Mouse (Mus musculus): ENCODE measurements around the gene Cbfb. TPM values are rescaled to one million over a fixed set of nuclear protein-coding genes. Genes with fewer than 3 reads are reported as not detected.
A peak's percentile ranks its signal among the peaks of the same experiment; 100 is the strongest.

Gene Cbfb
- polyA plus RNA-seq, 1 experiment from 2014 or later = 31.1 TPM

GRCm38 (mm10) chr8:105251954-105252353 is 81.5 kb downstream of the Cbfb start:
- Histone ChIP-seq H3K4me2 (no peak overlapping the region), H3K4me1 (replicated peaks; ENCODE audit: control insufficient read depth, insufficient read depth, low read length) (peaks cover 16% of the 10 kb centered on the region), H3K36me3 (ENCODE audit: control insufficient read depth, insufficient read depth, low read length) (peaks cover 27% of the 10 kb centered on the region), H3K27ac (ENCODE audit: low read depth, low read length) (no peak overlapping the region), H3K9me3 (ENCODE audit: control insufficient read depth, low read length) (no peaks in the 10 kb centered on the region), H3K4me3 (ENCODE audit: low read depth, low read length) (no peak overlapping the region), H3K9ac (ENCODE audit: low read depth, low read length) (no peak overlapping the region), H3K27me3 (replicated peaks; ENCODE audit: control insufficient read depth, insufficient read depth, low read length) (0 out of 2 replicates have a peak, but pooled peaks cover 7% of the 10 kb centered on the region)
- 90% methylated on average over 6 of the region's 6 CpGs for WGBS
- ATAC-seq (replicated peaks; ENCODE audit: low FRiP score) (no peak), DNase-seq (ENCODE audit: low spot score) (no peak)

GRCm38 (mm10) chr8:105252680-105253537 is 82.4 kb downstream of the Cbfb start:
- ATAC-seq (replicated peaks; ENCODE audit: low FRiP score) (no peak), DNase-seq (ENCODE audit: low spot score) (no peak)
- H3K4me2 ChIP-seq = no peak overlapping the region
- 70% methylated on average over 10 of the region's 10 CpGs for WGBS
- no peak overlapping the region for H3K27ac ChIP-seq (ENCODE audit: low read depth, low read length)
- H3K27me3 ChIP-seq (replicated peaks; ENCODE audit: control insufficient read depth, insufficient read depth, low read length) = peaks cover 7% of the 10 kb centered on the region; the same call in 1 of the 2 replicates
- H3K36me3 ChIP-seq (ENCODE audit: control insufficient read depth, insufficient read depth, low read length) = peaks cover 27% of the 10 kb centered on the region
- H3K4me1 ChIP-seq (replicated peaks; ENCODE audit: control insufficient read depth, insufficient read depth, low read length) = peaks cover 16% of the 10 kb centered on the region
- no peak overlapping the region for H3K4me3 ChIP-seq (ENCODE audit: low read depth, low read length)
- H3K9ac ChIP-seq (ENCODE audit: low read depth, low read length) = no peak overlapping the region
- H3K9me3 ChIP-seq (ENCODE audit: control insufficient read depth, low read length) = no peaks in the 10 kb centered on the region

GRCm38 (mm10) chr8:105253766-105254151 is 83.3 kb downstream of the Cbfb start:
- H3K9ac ChIP-seq (ENCODE audit: low read depth, low read length) = no peak overlapping the region; the same call in 1 of the 2 replicates
- 51% methylated on average over 20 of the region's 20 CpGs for WGBS
- H3K27ac ChIP-seq (ENCODE audit: low read depth, low read length) = no peak overlapping the region
- H3K4me2 ChIP-seq = peak overlapping the region; percentile 99
- peaks cover 17% of the 10 kb centered on the region for H3K4me1 ChIP-seq (replicated peaks; ENCODE audit: control insufficient read depth, insufficient read depth, low read length)
- H3K27me3 ChIP-seq (replicated peaks; ENCODE audit: control insufficient read depth, insufficient read depth, low read length) = peaks cover 11% of the 10 kb centered on the region
- no peak for ATAC-seq (replicated peaks; ENCODE audit: low FRiP score)
- no peak for DNase-seq (ENCODE audit: low spot score)
- H3K9me3 ChIP-seq (ENCODE audit: control insufficient read depth, low read length) = no peaks in the 10 kb centered on the region
- peaks cover 19% of the 10 kb centered on the region for H3K36me3 ChIP-seq (ENCODE audit: control insufficient read depth, insufficient read depth, low read length)
- H3K4me3 ChIP-seq (ENCODE audit: low read depth, low read length) = peak overlapping the region; percentile 66

- Histone ChIP-seq H3K36me3 (ENCODE audit: control insufficient read depth, insufficient read depth, low read length) (peaks cover 13% of the 10 kb centered on the region; the same call in 1 of the 2 replicates), H3K27ac (ENCODE audit: low read depth, low read length) (peak overlapping the region; percentile 65), H3K4me1 (replicated peaks; ENCODE audit: control insufficient read depth, insufficient read depth, low read length) (peaks cover 23% of the 10 kb centered on the region), H3K4me2 (peak overlapping the region; percentile 99), H3K4me3 (ENCODE audit: low read depth, low read length) (peak overlapping the region; percentile 66), H3K9ac (ENCODE audit: low read depth, low read length) (peak overlapping the region; percentile 76), H3K9me3 (ENCODE audit: control insufficient read depth, low read length) (no peaks in the 10 kb centered on the region), H3K27me3 (replicated peaks; ENCODE audit: control insufficient read depth, insufficient read depth, low read length) (peaks cover 17% of the 10 kb centered on the region)
- ATAC-seq (replicated peaks; ENCODE audit: low FRiP score) (peak; percentile 88), DNase-seq (ENCODE audit: low spot score) (peak; percentile 91)
- under 1% methylated on average over 73 of the region's 74 CpGs for WGBS
These were observed 83.9 kb downstream of the Cbfb start for GRCm38 (mm10) chr8:105254152-105254965.

GRCm38 (mm10) chr8:105254966-105255350 is 84.5 kb downstream of the Cbfb start, which contains the start of gene B3gnt9:
B3gnt9 (minus strand) TSS chr8:105255153.
- Histone ChIP-seq H3K36me3 (ENCODE audit: control insufficient read depth, insufficient read depth, low read length) (peaks cover 11% of the 10 kb centered on the region; the same call in 1 of the 2 replicates), H3K27me3 (replicated peaks; ENCODE audit: control insufficient read depth, insufficient read depth, low read length) (peaks cover 23% of the 10 kb centered on the region), H3K4me1 (replicated peaks; ENCODE audit: control insufficient read depth, insufficient read depth, low read length) (peaks cover 29% of the 10 kb centered on the region), H3K27ac (ENCODE audit: low read depth, low read length) (peak within 1 kb of the TSS; percentile 65), H3K9me3 (ENCODE audit: control insufficient read depth, low read length) (no peaks in the 10 kb centered on the region), H3K4me3 (ENCODE audit: low read depth, low read length) (peak within 1 kb of the TSS; percentile 66), H3K9ac (ENCODE audit: low read depth, low read length) (peak within 1 kb of the TSS; percentile 76), H3K4me2 (peak within 1 kb of the TSS; percentile 99)
- peak; percentile 72 for DNase-seq (ENCODE audit: low spot score)
- WGBS = under 1% methylated on average over 14 of the region's 14 CpGs
- ATAC-seq (replicated peaks; ENCODE audit: low FRiP score) = peak; percentile 83

- Histone ChIP-seq H3K36me3 (ENCODE audit: control insufficient read depth, insufficient read depth, low read length) (no peaks in the 10 kb centered on the region), H3K9me3 (ENCODE audit: control insufficient read depth, low read length) (no peaks in the 10 kb centered on the region), H3K27ac (ENCODE audit: low read depth, low read length) (no peak overlapping the region), H3K9ac (ENCODE audit: low read depth, low read length) (no peak overlapping the region), H3K27me3 (replicated peaks; ENCODE audit: control insufficient read depth, insufficient read depth, low read length) (peaks cover 29% of the 10 kb centered on the region), H3K4me1 (replicated peaks; ENCODE audit: control insufficient read depth, insufficient read depth, low read length) (peaks cover 31% of the 10 kb centered on the region), H3K4me2 (no peak overlapping the region), H3K4me3 (ENCODE audit: low read depth, low read length) (no peak overlapping the region)
- WGBS = 66% methylated on average over 7 of the region's 7 CpGs
- DNase-seq (ENCODE audit: low spot score) = no peak
- ATAC-seq (replicated peaks; ENCODE audit: low FRiP score) = no peak
These were observed 87.0 kb downstream of the Cbfb start for GRCm38 (mm10) chr8:105257318-105258114.

- 0 out of 2 replicates have a peak overlapping the region, but pooled peaks have one; percentile 12 for H3K9ac ChIP-seq (ENCODE audit: low read depth, low read length)
- 14% methylated on average over 55 of the region's 55 CpGs for WGBS
- H3K4me3 ChIP-seq (ENCODE audit: low read depth, low read length) = peak overlapping the region; percentile 39
- ATAC-seq (replicated peaks; ENCODE audit: low FRiP score) (peak; percentile 3; the same call in 1 of the 2 replicates), DNase-seq (ENCODE audit: low spot score) (no peak)
- H3K9me3 ChIP-seq (ENCODE audit: control insufficient read depth, low read length) = no peaks in the 10 kb centered on the region
- no peaks in the 10 kb centered on the region for H3K36me3 ChIP-seq (ENCODE audit: control insufficient read depth, insufficient read depth, low read length)
- H3K4me1 ChIP-seq (replicated peaks; ENCODE audit: control insufficient read depth, insufficient read depth, low read length) = peaks cover 30% of the 10 kb centered on the region
- no peak overlapping the region for H3K27ac ChIP-seq (ENCODE audit: low read depth, low read length)
- peaks cover 29% of the 10 kb centered on the region for H3K27me3 ChIP-seq (replicated peaks; ENCODE audit: control insufficient read depth, insufficient read depth, low read length)
- peak overlapping the region; percentile 78 for H3K4me2 ChIP-seq
These were observed 88.6 kb downstream of the Cbfb start for GRCm38 (mm10) chr8:105258911-105259720.
